Mouse (Mus musculus) cerebellum, adult 2 months (tissue): ENCODE data around the gene Gabre.

Experiments
- CTCF ChIP-seq: fragments of 200-500 bp; IDR thresholded peaks from 2 replicates; pipeline ENCODE4 v1.5.1; 2011; ENCODE audit warnings: low read depth, mild to moderate bottlenecking, control low read depth, low read length, moderate library complexity, borderline replicate concordance; ENCODE audit not compliant: insufficient read depth
- POLR2A ChIP-seq: fragments of 200-500 bp; IDR thresholded peaks from 2 replicates; pipeline ENCODE4 v1.6.1; 2011; ENCODE audit warnings: low read length, control low read depth, borderline replicate concordance; ENCODE audit not compliant: insufficient read depth

DNA sequence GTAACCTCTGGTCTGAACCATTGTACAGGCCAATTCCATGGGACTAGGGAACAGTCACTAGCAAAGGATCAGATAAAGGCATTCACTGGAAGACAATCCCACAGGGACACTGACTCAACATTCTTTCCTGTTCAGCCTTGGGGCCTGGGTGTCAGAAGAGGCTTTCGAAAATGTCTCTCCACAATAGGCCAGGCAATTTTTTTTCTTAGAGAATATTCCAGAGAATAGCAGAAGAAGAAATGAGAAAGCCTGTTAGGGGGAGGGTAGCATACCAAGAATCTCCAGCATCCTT, 715 bp upstream of the Gabre start:
- no peak for TF ChIP-seq POLR2A
- TF ChIP-seq CTCF = no peak
